Mouse (Mus musculus): Measurements from ENCODE around the gene Ern2. TPM values are rescaled to one million over a fixed set of nuclear protein-coding genes. Genes with fewer than 3 reads are reported as not detected.

Gene Ern2
- not detected for total RNA-seq (2022)

DNA sequence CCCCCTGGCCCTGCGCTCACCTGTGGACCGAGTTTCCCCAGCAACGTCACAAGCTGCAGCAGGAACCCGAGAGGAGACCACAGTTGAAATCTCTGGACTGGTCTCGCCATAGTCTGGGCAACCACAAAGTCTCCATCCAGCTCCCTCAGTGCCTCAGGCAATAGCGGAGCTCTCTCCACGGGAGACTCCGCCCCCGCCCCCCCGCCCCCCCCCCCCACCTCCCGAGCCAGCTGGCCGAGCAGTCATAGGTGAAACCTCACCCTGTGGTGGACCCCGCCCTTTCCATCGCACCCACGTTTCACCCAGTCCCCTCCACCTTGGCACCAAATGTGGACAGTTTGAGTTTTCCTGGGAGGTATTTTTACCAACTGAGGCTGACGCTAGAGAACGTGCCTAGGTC lies at the start of gene Ern2:
Gene Ern2, minus strand, starts transcription at position 165 of the 400 bp plus-strand sequence.
- no peak for DNase-seq (ENCODE audit: low spot score)

DNA sequence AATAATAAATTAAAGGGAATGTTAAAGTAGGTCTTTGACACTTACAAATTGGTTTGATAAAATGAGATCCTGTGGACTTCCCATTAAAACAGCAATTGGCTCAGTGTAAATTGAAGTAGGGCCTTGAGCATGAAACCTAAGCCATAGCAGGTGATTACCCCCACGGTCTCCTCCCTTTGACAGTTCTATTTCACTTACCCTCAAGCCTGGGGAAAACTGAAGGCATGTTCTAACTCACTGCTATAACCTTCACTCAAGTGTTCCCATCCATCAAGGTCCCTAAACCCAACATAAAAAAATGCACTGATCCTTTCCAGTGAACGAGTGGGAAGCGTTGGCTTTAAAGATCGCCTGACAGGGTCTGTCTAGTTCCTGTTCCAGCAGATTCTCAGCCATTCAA lies 44.9 kb upstream of the Ern2 start:
- DNase-seq (ENCODE audit: low spot score) = no peak

- DNase-seq (ENCODE audit: low spot score) = no peak
These were observed 43.9 kb upstream of the Ern2 start for GRCm38 (mm10) chr7:122229916-122230315.

DNA sequence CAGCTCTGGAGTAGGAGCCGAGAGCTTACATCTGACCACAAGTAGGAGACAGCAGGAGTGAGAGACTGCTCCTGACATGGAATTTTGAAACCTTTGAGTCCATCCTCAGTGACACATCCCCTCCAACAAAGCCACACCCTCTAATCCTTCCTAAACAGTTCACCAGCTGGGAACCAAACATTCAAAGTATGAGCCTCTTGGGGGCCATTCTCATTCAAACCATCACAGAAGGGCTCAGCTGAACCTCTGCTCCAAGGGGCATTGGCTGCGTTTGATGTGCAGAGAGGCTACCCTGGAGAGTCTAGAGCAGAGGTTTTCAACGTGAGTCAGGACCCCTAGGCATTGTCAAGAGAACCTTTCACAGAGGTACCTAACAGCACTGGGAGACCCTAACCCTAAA lies 43.3 kb upstream of the Ern2 start:
- DNase-seq (ENCODE audit: low spot score) = no peak

DNA sequence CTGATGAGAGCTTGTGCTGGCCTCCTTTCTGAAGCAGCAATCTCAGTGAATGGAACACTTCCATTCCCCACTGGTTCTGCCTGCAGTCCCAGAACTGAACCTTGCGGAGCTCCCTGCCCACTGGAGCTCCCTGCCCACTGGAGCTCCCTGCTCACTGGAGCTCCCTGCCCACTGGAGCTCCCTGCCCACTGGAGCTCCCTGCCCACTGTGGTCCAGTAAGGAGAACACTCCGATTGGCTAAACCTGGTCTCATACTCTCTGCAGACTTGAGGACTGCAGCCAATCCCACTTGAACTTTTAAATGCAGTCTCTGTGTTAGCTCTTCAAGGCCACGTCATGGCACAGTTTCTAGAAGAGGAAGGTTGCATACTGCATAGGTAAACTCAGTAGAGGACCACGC lies 40.7 kb upstream of the Ern2 start:
- no peak for DNase-seq (ENCODE audit: low spot score)

DNA sequence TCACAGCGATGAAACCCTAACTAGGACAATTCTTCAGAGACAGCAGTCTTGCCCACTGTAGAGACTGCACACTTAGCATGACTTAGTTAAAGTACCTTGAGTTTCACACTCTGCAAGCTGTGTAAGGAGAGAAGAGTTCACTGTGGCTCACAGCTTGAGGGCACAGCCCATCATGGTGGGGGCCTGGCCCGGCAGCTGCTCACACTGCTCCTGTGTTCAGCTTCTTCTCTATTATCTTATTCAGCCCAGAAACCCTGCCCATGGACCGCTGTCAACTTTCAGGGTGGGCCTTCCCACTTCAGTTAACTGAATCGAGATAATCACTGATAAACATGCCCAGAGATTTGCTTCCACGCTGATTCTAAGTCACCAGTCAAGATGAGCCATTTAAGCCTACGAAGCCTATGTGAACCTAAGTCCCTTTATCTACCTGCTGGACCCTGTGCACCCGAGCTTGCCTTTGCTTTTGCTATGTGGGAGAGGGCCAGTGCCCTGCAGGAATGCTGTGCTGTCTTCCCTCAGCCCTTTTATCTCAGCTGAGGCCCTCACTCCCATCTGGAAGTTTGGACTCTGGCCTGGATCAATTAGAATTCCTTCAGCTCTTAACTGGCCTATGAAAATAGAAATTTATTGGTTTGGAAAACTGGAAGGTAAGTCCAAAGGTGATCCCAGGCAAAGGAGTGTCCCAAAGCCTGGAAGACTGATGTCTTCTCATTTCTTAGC lies 40.2 kb upstream of the Ern2 start:
- no peak for DNase-seq (ENCODE audit: low spot score)

DNA sequence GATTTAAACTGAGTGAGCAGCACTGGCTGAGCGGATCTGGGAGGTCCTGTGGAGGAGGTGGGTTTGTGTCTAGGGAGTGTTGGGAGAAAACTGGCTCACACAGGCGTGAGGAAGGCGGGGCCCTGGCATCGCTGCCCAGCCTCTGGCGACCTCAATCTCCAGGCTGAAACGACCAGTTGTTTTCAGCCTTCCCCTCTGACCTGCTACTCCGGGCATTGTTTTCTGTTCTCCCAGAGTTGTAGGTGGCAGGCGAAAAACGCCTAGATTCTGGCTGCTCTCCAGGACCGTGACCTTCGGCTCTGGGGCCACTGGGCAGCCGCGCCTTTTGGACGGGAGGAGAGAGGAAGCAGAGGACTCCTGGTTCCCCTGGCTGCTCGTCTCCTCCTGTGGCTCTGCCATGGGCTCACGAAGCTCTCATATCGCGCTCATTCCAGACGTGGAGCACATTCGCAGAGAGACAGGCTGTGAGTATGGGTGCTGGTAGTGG lies 33.4 kb upstream of the Ern2 start, which contains the start of gene Chp2:
Gene Chp2, plus strand, starts transcription at position 182 of the 487 bp plus-strand sequence.
- peak; percentile 35 for DNase-seq (ENCODE audit: low spot score)

GRCm38 (mm10) chr7:122208276-122209021 lies 22.4 kb upstream of the Ern2 start:
- peak; percentile 24 for DNase-seq (ENCODE audit: low spot score)

GRCm38 (mm10) chr7:122206121-122206520 lies 20.1 kb upstream of the Ern2 start:
- peak; percentile 7 for DNase-seq (ENCODE audit: low spot score)

- DNase-seq (ENCODE audit: low spot score) = no peak
These were observed 17.9 kb upstream of the Ern2 start for GRCm38 (mm10) chr7:122203936-122204335.

DNA sequence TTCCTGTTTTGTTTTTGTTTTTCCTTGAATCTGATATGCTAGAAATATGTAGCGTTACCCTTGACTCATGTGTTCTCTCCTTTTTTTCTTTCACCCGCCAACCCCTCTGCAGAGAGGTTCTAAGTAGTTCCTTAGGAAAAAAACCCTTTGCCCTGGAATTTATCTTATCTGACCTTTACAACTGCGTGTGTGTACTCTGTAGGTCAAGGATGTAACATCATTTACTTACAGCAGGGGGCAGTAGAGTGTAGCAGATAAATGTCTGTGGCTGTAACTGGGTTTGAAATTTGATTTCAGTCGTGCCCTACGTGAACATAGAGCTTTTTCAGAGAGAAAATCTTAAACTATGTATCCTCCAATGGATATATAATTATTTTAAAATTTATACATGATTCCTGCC lies 13.3 kb upstream of the Ern2 start:
- peak; percentile 53 for DNase-seq (ENCODE audit: low spot score)

- peak; percentile 21 for DNase-seq (ENCODE audit: low spot score)
These were observed 11.3 kb upstream of the Ern2 start for GRCm38 (mm10) chr7:122197306-122197705.

- DNase-seq (ENCODE audit: low spot score) = no peak
These were observed 10.8 kb upstream of the Ern2 start for GRCm38 (mm10) chr7:122196771-122197170.

DNA sequence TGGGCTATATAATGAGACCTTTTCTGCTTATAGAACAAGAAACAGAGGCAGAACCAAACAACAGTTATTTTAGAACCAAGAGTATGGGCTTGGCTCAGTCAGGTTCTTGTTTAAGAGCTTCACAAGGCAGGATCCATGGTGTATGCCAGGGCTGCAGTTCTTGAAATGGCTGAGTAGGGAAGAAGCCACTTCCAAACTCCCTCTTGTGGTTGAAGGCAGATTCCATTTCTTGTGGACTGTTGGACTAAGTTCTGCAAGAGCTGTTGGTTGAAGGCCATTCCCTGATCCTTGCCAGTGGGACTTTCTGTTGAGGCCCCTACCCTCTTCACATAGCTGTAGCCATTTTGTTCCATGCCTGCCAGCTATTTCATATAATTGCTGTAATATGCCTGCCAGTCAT lies 7.9 kb upstream of the Ern2 start:
- no peak for DNase-seq (ENCODE audit: low spot score)

GRCm38 (mm10) chr7:122191097-122191496 lies 5.1 kb upstream of the Ern2 start:
- DNase-seq (ENCODE audit: low spot score) = no peak

- no peak for DNase-seq (ENCODE audit: low spot score)
These were observed 3.5 kb upstream of the Ern2 start for GRCm38 (mm10) chr7:122189484-122189883.

DNA sequence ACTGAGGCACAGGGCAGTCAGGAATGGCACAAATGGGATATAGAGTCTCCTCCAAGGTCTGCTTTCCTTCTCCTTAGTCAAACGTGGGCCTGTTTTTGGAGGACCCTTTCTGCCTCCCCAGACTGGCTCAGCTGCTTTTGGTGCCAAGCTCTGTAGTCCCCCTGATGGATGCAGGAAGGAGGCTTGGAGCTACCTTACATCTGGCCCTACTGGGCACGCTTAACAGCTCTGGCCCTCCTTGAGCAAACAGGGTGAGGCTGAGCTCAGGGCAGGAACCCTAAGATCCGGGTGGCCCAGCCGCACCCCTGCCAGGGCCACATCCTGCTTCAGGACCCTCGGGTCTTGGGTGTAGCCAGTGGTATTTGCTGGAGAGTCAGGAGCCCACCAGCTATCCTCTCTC lies 1.4 kb downstream of the Ern2 start:
- DNase-seq (ENCODE audit: low spot score) = no peak

GRCm38 (mm10) chr7:122180720-122181119 lies 5.3 kb downstream of the Ern2 start:
- no peak for DNase-seq (ENCODE audit: low spot score)

DNA sequence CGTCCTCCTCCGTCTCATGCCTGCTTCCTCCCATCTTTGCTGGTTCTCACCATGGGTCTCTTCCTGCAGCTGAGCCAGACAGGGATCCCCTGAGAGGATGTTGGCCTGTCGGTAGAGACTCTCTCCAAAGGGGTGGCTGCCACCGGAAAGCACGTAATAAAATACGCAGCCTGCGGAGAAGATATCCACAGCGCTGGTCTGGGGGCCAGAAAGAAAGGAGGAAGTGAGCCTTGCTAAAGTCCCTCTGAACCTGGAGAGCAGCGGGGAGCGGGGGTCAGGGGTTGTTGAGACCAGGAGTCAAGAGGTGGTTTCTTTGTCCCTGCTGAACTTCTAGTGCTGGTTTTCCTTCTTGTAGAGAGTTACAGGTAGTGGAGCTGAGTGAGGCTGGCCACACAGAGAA lies 14.4 kb downstream of the Ern2 start:
- DNase-seq (ENCODE audit: low spot score) = no peak

DNA sequence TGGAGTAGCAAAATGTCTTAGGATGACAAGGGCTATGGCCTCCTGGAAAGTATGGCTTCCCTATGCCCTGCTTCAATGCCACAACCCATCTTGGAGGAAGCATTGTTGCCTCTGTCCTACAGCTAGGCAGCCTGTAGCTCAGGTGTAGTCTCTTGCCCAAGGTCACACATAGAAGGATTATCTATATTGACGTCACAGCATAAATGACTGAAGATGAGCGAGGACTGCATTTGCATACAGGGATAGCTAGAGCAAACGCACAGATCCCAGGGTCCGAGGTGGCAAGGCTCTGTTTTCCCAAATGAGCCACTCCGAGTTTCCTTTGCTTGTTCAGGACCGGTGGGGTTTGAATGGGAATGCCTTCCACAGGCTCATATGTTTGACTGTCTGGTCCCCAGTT lies 15.3 kb downstream of the Ern2 start:
- DNase-seq (ENCODE audit: low spot score) = no peak

DNA sequence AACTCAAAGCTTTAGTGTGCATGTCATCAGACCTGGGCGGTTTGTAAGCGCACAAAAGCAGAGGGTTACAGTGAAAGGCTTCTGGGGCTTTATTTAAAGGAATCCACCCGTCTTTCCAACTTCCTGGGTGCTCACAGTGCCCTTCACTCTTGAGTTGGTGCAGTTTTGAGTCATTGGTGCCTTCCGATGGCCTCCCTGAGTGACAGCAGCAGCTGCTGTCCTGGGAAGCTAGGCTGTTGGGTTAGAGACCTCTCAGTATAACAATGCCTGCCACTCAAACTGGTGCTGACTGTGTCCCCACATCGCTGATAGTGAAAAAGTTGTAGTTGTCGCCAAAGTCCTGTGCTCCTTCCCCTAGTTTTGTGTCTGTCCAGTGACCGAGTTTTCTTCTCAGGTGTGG lies 18.8 kb downstream of the Ern2 start:
- no peak for DNase-seq (ENCODE audit: low spot score)

- no peak for DNase-seq (ENCODE audit: low spot score)
These were observed 22.2 kb downstream of the Ern2 start for GRCm38 (mm10) chr7:122163766-122164165.

DNA sequence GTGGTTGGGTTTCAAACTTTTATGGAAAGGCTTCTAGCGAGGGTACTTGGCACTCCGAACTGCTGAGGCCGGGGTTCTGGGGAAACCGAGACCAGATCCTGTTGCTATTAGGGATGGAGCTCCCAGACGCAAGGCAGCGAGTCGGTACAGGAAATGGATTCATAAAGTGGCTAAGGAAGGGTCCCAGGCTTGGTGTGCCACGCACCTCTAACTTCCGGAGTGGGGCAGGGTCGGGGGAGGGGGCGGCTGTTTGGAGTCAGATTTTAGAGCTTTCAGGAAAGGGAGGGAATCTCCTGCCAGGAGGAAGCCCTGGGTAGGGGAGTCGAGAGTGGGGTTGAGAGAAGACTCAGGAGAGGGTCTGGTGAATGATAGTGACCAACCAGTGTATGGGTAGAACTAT lies 26.0 kb downstream of the Ern2 start:
- no peak for DNase-seq (ENCODE audit: low spot score)
